Mouse (Mus musculus) stomach, postnatal 0 days (tissue): ENCODE measurements at regions not wholly inside any gene's neighbourhood (a gene's known extent, or its start where the extent isn't known, plus 50 kb on each side); places are given as distances from the start of the nearest gene placed in this dataset.
A peak's percentile ranks its signal among the peaks of the same experiment; 100 is the strongest.

ENCODE experiments used
- ATAC-seq: fragments of 200-750 bp; cut with Nextera tagmentation; 2 replicates; pipeline ENCODE4 v1.8.0; 2017; ENCODE audit not compliant: low FRiP score, low TSS enrichment
- DNase-seq: peaks from one replicate; pipeline ENCODE4 v3.0.0-alpha.2; 2016; ENCODE audit warnings: low spot score
- H3K27ac ChIP-seq: fragments of 300-500 bp; sonication (generic); replicated peaks from 2 replicates; pipeline ENCODE4 v1.5.1; 2014; ENCODE audit warnings: mild to moderate bottlenecking, control low read depth
- H3K27me3 ChIP-seq: fragments of 300-500 bp; sonication (generic); 2 replicates; pipeline ENCODE4 v1.6.1; 2014; ENCODE audit warnings: low read length; ENCODE audit not compliant: control insufficient read depth, insufficient read depth
- H3K36me3 ChIP-seq: fragments of 300-500 bp; sonication (generic); 2 replicates; pipeline ENCODE4 v1.6.1; 2014; ENCODE audit warnings: low read length, mixed read lengths; ENCODE audit not compliant: control insufficient read depth, insufficient read depth
- H3K4me1 ChIP-seq: fragments of 300-500 bp; sonication (generic); replicated peaks from 2 replicates; pipeline ENCODE4 v1.6.1; 2014; ENCODE audit warnings: antibody characterized with exemption; ENCODE audit not compliant: control insufficient read depth, insufficient read depth
- H3K4me2 ChIP-seq: fragments of 300-500 bp; sonication (generic); replicated peaks from 2 replicates; pipeline ENCODE4 v1.6.1; 2014; ENCODE audit warnings: low read depth, mild to moderate bottlenecking, control low read depth, moderate library complexity
- H3K4me3 ChIP-seq: fragments of 300-500 bp; sonication (generic); 2 replicates; pipeline ENCODE4 v1.5.1; 2014; ENCODE audit warnings: low read depth, low read length, control low read depth
- H3K9ac ChIP-seq: fragments of 300-500 bp; sonication (generic); 2 replicates; pipeline ENCODE4 v1.6.1; 2014; ENCODE audit warnings: mild to moderate bottlenecking, low read length, control low read depth, mixed read lengths
- H3K9me3 ChIP-seq: fragments of 300-500 bp; sonication (generic); 2 replicates; pipeline ENCODE4 v1.6.1; 2016; ENCODE audit warnings: low read length; ENCODE audit not compliant: control insufficient read depth
- CTCF ChIP-seq: IDR thresholded peaks from 2 replicates; pipeline ENCODE4 v1.5.1; 2016; ENCODE audit warnings: antibody characterized with exemption, low read depth, mild to moderate bottlenecking, moderate library complexity
- EP300 ChIP-seq: optimal IDR thresholded peaks from 2 replicates; pipeline ENCODE3; 2016; ENCODE audit warnings: antibody characterized with exemption
- WGBS: fragments of 180-500 bp; shearing (Covaris S2); extraction: QIAGEN DNeasy Blood & Tissue Kit; methylation state at CpG from one replicate; pipeline ENCODE4 v1.1.7; 2014; 5-methylcytosine and 5-hydroxymethylcytosine counted together

- peak; percentile 54 for DNase-seq
- H3K4me2 ChIP-seq, result no peak overlapping the region
- 0 out of 2 replicates have a peak, but pooled peaks have one; percentile 45 for ATAC-seq
Observed at GRCm38 (mm10) chrX:11735516-11736170, 408.0 kb downstream of the H2al1j start.

DNA sequence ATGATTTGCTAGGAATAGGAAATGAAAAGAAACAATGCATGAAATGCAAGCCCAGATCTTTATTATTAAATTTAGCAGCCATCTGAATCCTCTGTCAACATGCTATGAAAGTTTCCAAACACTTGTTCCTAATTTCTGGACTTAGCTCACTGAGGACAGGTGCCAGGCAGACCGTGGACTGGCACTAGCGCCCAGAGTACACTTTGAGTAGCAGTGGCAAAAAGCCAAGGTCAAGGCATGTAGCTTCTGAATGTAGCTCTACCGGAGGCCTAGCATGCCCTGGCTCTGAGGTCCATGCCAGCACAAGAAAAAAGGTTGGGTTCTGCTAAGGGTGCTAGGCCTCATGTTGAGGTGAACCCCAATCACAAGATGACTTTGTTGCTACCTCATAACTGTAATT lies 408.9 kb downstream of the H2al1j start:
- WGBS, result 52% methylated on average over 3 of the region's 3 CpGs
- DNase-seq (no peak), ATAC-seq (no peak)
- Histone ChIP-seq H3K9me3 (no peaks in the 10 kb centered on the region), H3K4me1 (no peaks in the 10 kb centered on the region), H3K36me3 (no peaks in the 10 kb centered on the region), H3K4me3 (no peak overlapping the region), H3K27ac (no peak overlapping the region), H3K9ac (no peak overlapping the region), H3K4me2 (no peak overlapping the region), H3K27me3 (no peaks in the 10 kb centered on the region)
- TF ChIP-seq EP300 (no peak), CTCF (no peak)

More at GRCm38 (mm10) chrX:11735516-11736170, 408.0 kb downstream of the H2al1j start:
- H3K9me3 ChIP-seq, result no peaks in the 10 kb centered on the region
- TF ChIP-seq CTCF, result no peak
- no peak for TF ChIP-seq EP300
- H3K27ac ChIP-seq, result no peak overlapping the region
- H3K27me3 ChIP-seq, result no peaks in the 10 kb centered on the region
- no peak overlapping the region for H3K4me3 ChIP-seq
- no peak overlapping the region for H3K9ac ChIP-seq
- 27% methylated on average over 17 of the region's 17 CpGs for WGBS
- no peaks in the 10 kb centered on the region for H3K36me3 ChIP-seq
- H3K4me1 ChIP-seq, result no peaks in the 10 kb centered on the region

DNA sequence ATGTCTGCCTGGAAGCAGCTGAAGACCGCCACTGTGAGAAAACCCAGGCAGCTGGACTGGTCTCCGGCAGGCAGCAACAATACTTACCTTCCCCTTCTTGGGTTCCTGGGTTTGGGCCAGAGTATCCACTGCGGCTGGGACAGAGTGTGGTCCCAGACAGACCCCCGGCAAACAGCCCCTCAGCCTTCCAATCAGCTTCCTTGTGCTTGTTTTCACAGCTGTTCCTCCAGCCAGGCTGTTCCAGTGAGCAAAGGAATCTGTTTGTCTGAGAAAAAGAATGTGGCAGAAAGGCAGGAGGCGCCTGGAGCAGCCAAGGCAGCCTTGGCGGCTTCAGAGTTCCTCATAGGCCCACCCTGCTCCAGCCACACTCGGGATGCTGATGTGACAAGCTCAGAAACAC lies 411.9 kb downstream of the H2al1j start:
- 45% methylated on average over 7 of the region's 7 CpGs for WGBS
- peak; percentile 12; the same call in 1 of the 2 replicates for ATAC-seq

DNA sequence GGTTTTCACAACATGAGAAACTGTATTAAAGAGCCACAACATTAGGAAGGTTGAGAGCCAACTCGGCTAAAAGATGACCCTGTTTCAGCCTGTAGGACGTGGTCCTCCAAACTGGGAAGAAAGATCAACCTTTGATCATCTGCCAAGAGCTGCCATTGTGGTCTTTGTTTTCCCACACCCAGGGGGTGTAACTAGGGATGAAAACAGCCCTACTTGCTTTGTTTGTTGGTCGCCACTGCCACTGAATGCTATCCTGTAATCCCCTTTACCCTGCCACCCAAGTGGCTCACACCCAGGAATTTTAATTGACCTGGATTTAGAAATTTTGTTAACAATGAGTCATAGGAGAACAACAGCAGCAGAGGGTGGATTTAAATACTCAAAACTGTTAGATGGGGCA lies 414.2 kb downstream of the Bcor start:
- TF ChIP-seq CTCF (no peak), EP300 (no peak)
- H3K4me1 ChIP-seq, result no peaks in the 10 kb centered on the region
- DNase-seq, result no peak
- no peaks in the 10 kb centered on the region for H3K9me3 ChIP-seq
- H3K36me3 ChIP-seq, result no peaks in the 10 kb centered on the region
- H3K4me3 ChIP-seq, result no peak overlapping the region
- 34% methylated on average over 3 of the region's 3 CpGs for WGBS
- H3K27me3 ChIP-seq, result no peaks in the 10 kb centered on the region
- no peak overlapping the region for H3K4me2 ChIP-seq
- no peak for ATAC-seq
- no peak overlapping the region for H3K27ac ChIP-seq
- H3K9ac ChIP-seq, result no peak overlapping the region

More for the DNA sequence above, 411.9 kb downstream of the H2al1j start:
- no peaks in the 10 kb centered on the region for H3K9me3 ChIP-seq
- no peaks in the 10 kb centered on the region for H3K36me3 ChIP-seq
- DNase-seq, result no peak
- H3K27ac ChIP-seq, result no peak overlapping the region
- no peaks in the 10 kb centered on the region for H3K4me1 ChIP-seq
- no peak overlapping the region for H3K4me2 ChIP-seq
- H3K4me3 ChIP-seq, result no peak overlapping the region
- no peak overlapping the region for H3K9ac ChIP-seq
- H3K27me3 ChIP-seq, result no peaks in the 10 kb centered on the region
- TF ChIP-seq EP300, result no peak
- peak; percentile 13; the same call in 1 of the 2 replicates for TF ChIP-seq CTCF

DNA sequence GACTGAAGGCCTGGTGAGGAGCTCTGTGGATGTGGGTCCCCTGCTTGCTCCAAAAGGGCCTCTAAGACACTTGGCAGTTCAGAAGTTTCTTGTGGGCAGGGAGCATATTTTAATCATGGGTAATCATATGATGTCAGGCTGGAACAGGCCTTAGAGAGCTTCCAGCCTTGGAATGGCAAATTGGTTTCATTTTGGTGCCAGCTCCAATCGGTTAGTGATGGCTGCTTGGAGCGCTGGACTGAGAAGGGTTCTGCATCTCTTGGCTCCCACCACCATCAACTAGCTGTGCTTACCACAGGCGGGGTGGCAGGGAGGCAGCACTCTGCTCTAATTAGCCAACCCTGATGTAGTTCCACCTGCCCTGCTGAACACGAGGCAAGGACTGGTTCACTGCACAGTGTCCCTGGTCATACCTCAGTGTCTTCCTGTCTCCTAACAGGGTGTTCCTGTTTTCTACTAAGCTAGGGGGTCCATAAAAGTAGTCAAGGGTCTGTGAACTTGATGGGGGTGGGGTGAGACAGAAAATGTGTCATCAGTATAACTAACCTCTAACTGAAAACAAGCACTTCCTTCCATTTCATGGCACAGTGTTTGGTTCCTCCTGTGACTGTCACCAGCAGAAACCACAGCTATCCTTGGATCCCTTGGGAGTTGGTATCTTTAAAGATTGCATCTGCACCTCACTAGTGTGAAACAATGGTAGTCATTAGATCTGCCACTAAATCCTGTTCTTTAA lies 412.6 kb downstream of the Bcor start:
- ATAC-seq (no peak), DNase-seq (no peak)
- 81% methylated on average over 4 of the region's 4 CpGs for WGBS
- no peak overlapping the region for H3K4me2 ChIP-seq
- no peak overlapping the region for H3K4me3 ChIP-seq
- H3K27ac ChIP-seq, result no peak overlapping the region
- no peaks in the 10 kb centered on the region for H3K36me3 ChIP-seq
- no peak overlapping the region for H3K9ac ChIP-seq
- no peaks in the 10 kb centered on the region for H3K27me3 ChIP-seq
- no peak for TF ChIP-seq EP300
- TF ChIP-seq CTCF, result no peak
- H3K4me1 ChIP-seq, result no peaks in the 10 kb centered on the region
- H3K9me3 ChIP-seq, result no peaks in the 10 kb centered on the region

- no peaks in the 10 kb centered on the region for H3K9me3 ChIP-seq
- H3K9ac ChIP-seq, result no peak overlapping the region
- H3K27ac ChIP-seq, result no peak overlapping the region
- WGBS, result 54% methylated on average over 4 of the region's 4 CpGs
- H3K27me3 ChIP-seq, result no peaks in the 10 kb centered on the region
- no peaks in the 10 kb centered on the region for H3K36me3 ChIP-seq
- TF ChIP-seq EP300 (no peak), CTCF (no peak)
- ATAC-seq (no peak), DNase-seq (no peak)
- H3K4me2 ChIP-seq, result no peak overlapping the region
- no peaks in the 10 kb centered on the region for H3K4me1 ChIP-seq
- H3K4me3 ChIP-seq, result no peak overlapping the region
Observed at GRCm38 (mm10) chrX:11748278-11748677, 411.9 kb downstream of the Bcor start.
